Mouse (Mus musculus) liver, adult 2 months (tissue): ENCODE data around the gene Grip2. TPM values are rescaled to one million over a fixed set of nuclear protein-coding genes. Genes with fewer than 3 reads are reported as not detected.

Experiments
- DNase-seq: peaks from one replicate; pipeline ENCODE4 v3.0.0-alpha.2; 2011; ENCODE audit warnings: low read depth, low spot score; ENCODE audit errors: extremely low read depth
- H3K27ac ChIP-seq: fragments of 200-500 bp; replicated peaks from 2 replicates; pipeline ENCODE4 v1.5.1; 2012; ENCODE audit warnings: low read depth, mild to moderate bottlenecking, control low read depth, inconsistent platforms, low read length; ENCODE audit not compliant: insufficient read depth
- H3K27me3 ChIP-seq: fragments of 200-500 bp; 2 replicates; pipeline ENCODE4 v1.6.1; 2012; ENCODE audit warnings: mild to moderate bottlenecking, moderate library complexity, low read length, inconsistent platforms; ENCODE audit not compliant: control insufficient read depth, insufficient read depth
- H3K36me3 ChIP-seq: fragments of 200-500 bp; 2 replicates; pipeline ENCODE4 v1.6.1; 2012; ENCODE audit warnings: low read length, inconsistent platforms; ENCODE audit not compliant: control insufficient read depth, insufficient read depth
- H3K4me1 ChIP-seq: fragments of 200-500 bp; 2 replicates; pipeline ENCODE4 v1.6.1; 2011; ENCODE audit warnings: low read length; ENCODE audit not compliant: control insufficient read depth, insufficient read depth
- H3K4me3 ChIP-seq: fragments of 200-500 bp; 2 replicates; pipeline ENCODE4 v1.5.1; 2011; ENCODE audit warnings: low read depth, mild to moderate bottlenecking, control low read depth, low read length, moderate library complexity; ENCODE audit not compliant: insufficient read depth
- H3K79me2 ChIP-seq: fragments of 200-500 bp; 2 replicates; pipeline ENCODE4 v1.6.1; 2012; ENCODE audit warnings: inconsistent platforms, mild to moderate bottlenecking, low read length, moderate library complexity; ENCODE audit not compliant: control insufficient read depth, insufficient read depth
- H3K9ac ChIP-seq: fragments of 200-500 bp; 2 replicates; pipeline ENCODE4 v1.6.1; 2012; ENCODE audit warnings: low read depth, mild to moderate bottlenecking, control low read depth, inconsistent platforms, low read length
- CTCF ChIP-seq: fragments of 200-500 bp; IDR thresholded peaks from 2 replicates; pipeline ENCODE4 v1.5.1; 2011; ENCODE audit warnings: low read depth, low read length, control low read depth
- POLR2A ChIP-seq: fragments of 200-500 bp; IDR thresholded peaks from 2 replicates; pipeline ENCODE4 v1.6.1; 2011; ENCODE audit warnings: low read length, control low read depth; ENCODE audit not compliant: insufficient read depth; ENCODE audit errors: extremely low read depth
- WGBS: fragments of 180-500 bp; shearing (Covaris S2); methylation state at CpG from one replicate; pipeline ENCODE4 v1.1.7; 2018; 5-methylcytosine and 5-hydroxymethylcytosine counted together
- polyA plus RNA-seq: library from polyadenylated mRNA; depleted of rRNA; stranded (reverse); fragments of >200 nt; gene quantifications from 2 replicates; pipeline ENCODE4 v1.2.3, GENCODE M21; 2012; rRNA removed
- total RNA-seq: library from RNA; depleted of rRNA; stranded (reverse); fragments of >200 nt; gene quantifications from 2 replicates; pipeline ENCODE4 v1.2.3, GENCODE M21; 2014; rRNA removed

Grip2 gene
- 0.07 TPM in 1 of 2 replicates, not detected in the other for total RNA-seq
- polyA plus RNA-seq, result 0.11 and 0.14 TPM in 2 replicates

- no peak within 1 kb of the TSS for H3K9ac ChIP-seq
- H3K79me2 ChIP-seq, result no peaks in the 10 kb centered on the region
- H3K4me1 ChIP-seq, result no peaks in the 10 kb centered on the region
- H3K36me3 ChIP-seq, result no peaks in the 10 kb centered on the region
- DNase-seq, result no peak
- H3K27me3 ChIP-seq, result no peaks in the 10 kb centered on the region; the same call in 1 of the 2 replicates
- TF ChIP-seq POLR2A, result no peak
- no peak for TF ChIP-seq CTCF
- no peak within 1 kb of the TSS for H3K4me3 ChIP-seq
- WGBS, result 62% methylated on average over 7 of the region's 11 CpGs
- H3K27ac ChIP-seq, result no peak within 1 kb of the TSS
Observed at GRCm38 (mm10) chr6:91827016-91827570, at the start of gene Grip2. Gene Grip2 (minus strand): TSS chr6:91827250.

- no peak for DNase-seq
- Histone ChIP-seq H3K9ac (no peak overlapping the region), H3K27ac (no peak overlapping the region), H3K27me3 (no peaks in the 10 kb centered on the region; the same call in 1 of the 2 replicates), H3K79me2 (no peaks in the 10 kb centered on the region), H3K4me1 (no peaks in the 10 kb centered on the region; the same call in 1 of the 2 replicates), H3K4me3 (no peak overlapping the region), H3K36me3 (no peaks in the 10 kb centered on the region)
- 49% methylated on average over 2 of the region's 2 CpGs for WGBS
- TF ChIP-seq CTCF (no peak), POLR2A (no peak)
Observed at GRCm38 (mm10) chr6:91872781-91873180, 45.7 kb upstream of the Grip2 start.

- no peak for DNase-seq
- H3K9ac ChIP-seq, result no peak overlapping the region
- no peak overlapping the region for H3K4me3 ChIP-seq
- peaks cover 2% of the 10 kb centered on the region; the same call in 1 of the 2 replicates for H3K27me3 ChIP-seq
- 94% methylated on average over 5 of the region's 5 CpGs for WGBS
- H3K4me1 ChIP-seq, result no peaks in the 10 kb centered on the region
- H3K27ac ChIP-seq, result no peak overlapping the region
- H3K36me3 ChIP-seq, result no peaks in the 10 kb centered on the region
- no peak for TF ChIP-seq CTCF
- no peak for TF ChIP-seq POLR2A
- no peaks in the 10 kb centered on the region for H3K79me2 ChIP-seq
Observed at GRCm38 (mm10) chr6:91868091-91868490, 41.0 kb upstream of the Grip2 start.

- Histone ChIP-seq H3K79me2 (no peaks in the 10 kb centered on the region), H3K36me3 (no peaks in the 10 kb centered on the region), H3K27ac (no peak overlapping the region), H3K4me3 (no peak overlapping the region), H3K27me3 (peaks cover 8% of the 10 kb centered on the region; the same call in 1 of the 2 replicates), H3K4me1 (no peaks in the 10 kb centered on the region), H3K9ac (no peak overlapping the region)
- DNase-seq, result no peak
- 89% methylated on average over 11 of the region's 11 CpGs for WGBS
- TF ChIP-seq POLR2A (no peak), CTCF (no peak)
Observed at GRCm38 (mm10) chr6:91865601-91866000, 38.6 kb upstream of the Grip2 start.

- 66% methylated on average over 5 of the region's 5 CpGs for WGBS
- no peak for DNase-seq
- Histone ChIP-seq H3K9ac (no peak overlapping the region), H3K4me3 (no peak overlapping the region), H3K36me3 (no peaks in the 10 kb centered on the region), H3K27ac (no peak overlapping the region), H3K79me2 (no peaks in the 10 kb centered on the region), H3K4me1 (no peaks in the 10 kb centered on the region), H3K27me3 (peaks cover 8% of the 10 kb centered on the region; the same call in 1 of the 2 replicates)
- TF ChIP-seq POLR2A, result no peak
- TF ChIP-seq CTCF, result no peak
Observed at GRCm38 (mm10) chr6:91864595-91864994, 37.5 kb upstream of the Grip2 start.

- H3K4me1 ChIP-seq, result no peaks in the 10 kb centered on the region
- H3K79me2 ChIP-seq, result no peaks in the 10 kb centered on the region
- no peak overlapping the region for H3K9ac ChIP-seq
- no peak overlapping the region for H3K4me3 ChIP-seq
- no peak overlapping the region for H3K27ac ChIP-seq
- peaks cover 11% of the 10 kb centered on the region; the same call in 1 of the 2 replicates for H3K27me3 ChIP-seq
- no peak for TF ChIP-seq POLR2A
- no peak for TF ChIP-seq CTCF
- no peaks in the 10 kb centered on the region for H3K36me3 ChIP-seq
- no peak for DNase-seq
Observed at GRCm38 (mm10) chr6:91862848-91863247, 35.8 kb upstream of the Grip2 start.
